Mouse (Mus musculus) liver, embryonic 14.5 days (tissue): ENCODE data around the gene Sdk1. TPM values are rescaled to one million over a fixed set of nuclear protein-coding genes. Genes with fewer than 3 reads are reported as not detected.

Experiments used
- ATAC-seq: fragments of 200-750 bp; cut with Nextera tagmentation; 2 replicates; pipeline ENCODE4 v1.8.0; 2017; ENCODE audit warnings: moderate number of reproducible peaks, mild to moderate bottlenecking, moderate library complexity; ENCODE audit not compliant: insufficient read depth
- DNase-seq, 3 experiments: peaks; one replicate each; pipeline ENCODE4 v3.0.0-alpha.2; 2012 to 2013; ENCODE audit warnings: low read depth in 3 of 3, low spot score in 3 of 3
- H3K27ac ChIP-seq: fragments of 300-500 bp; sonication (generic); 2 replicates; pipeline ENCODE4 v1.5.1; 2014; ENCODE audit warnings: moderate library complexity, mild to moderate bottlenecking, control low read depth, inconsistent platforms
- H3K27me3 ChIP-seq: fragments of 300-500 bp; sonication (generic); 2 replicates; pipeline ENCODE4 v1.6.1; 2014; ENCODE audit warnings: mild to moderate bottlenecking, low read length, moderate library complexity; ENCODE audit not compliant: control insufficient read depth, insufficient read depth
- H3K36me3 ChIP-seq: fragments of 300-500 bp; sonication (generic); replicated peaks from 2 replicates; pipeline ENCODE4 v1.6.1; 2014; ENCODE audit warnings: low read depth; ENCODE audit not compliant: control insufficient read depth, insufficient read depth
- H3K4me1 ChIP-seq, 2 experiments: fragments of 200-500 bp in 1 of 2; fragments of 300-500 bp in 1 of 2; sonication (generic) in 1 of 2; replicated peaks; 2 replicates each; pipeline ENCODE4 v1.6.1; 2012 to 2014; ENCODE audit warnings: antibody characterized with exemption in 1 of 2, inconsistent platforms in 1 of 2, low read length in 1 of 2; ENCODE audit not compliant: control insufficient read depth in 2 of 2, insufficient read depth in 2 of 2
- H3K4me2 ChIP-seq: fragments of 300-500 bp; sonication (generic); 2 replicates; pipeline ENCODE4 v1.6.1; 2014; ENCODE audit warnings: low read depth, mild to moderate bottlenecking, control low read depth, moderate library complexity
- H3K4me3 ChIP-seq, 2 experiments: fragments of 200-500 bp in 1 of 2; fragments of 300-500 bp in 1 of 2; sonication (generic) in 1 of 2; 2 replicates each; pipeline ENCODE4 v1.5.1; 2012 to 2014; ENCODE audit warnings: low read depth in 2 of 2, low read length in 2 of 2, mild to moderate bottlenecking in 2 of 2, control low read depth in 1 of 2, inconsistent platforms in 1 of 2, moderate library complexity in 1 of 2; ENCODE audit not compliant: insufficient read depth in 1 of 2
- H3K9ac ChIP-seq: fragments of 300-500 bp; sonication (generic); replicated peaks from 2 replicates; pipeline ENCODE4 v1.6.1; 2014; ENCODE audit warnings: mild to moderate bottlenecking, control low read depth, moderate library complexity
- H3K9me3 ChIP-seq: fragments of 300-500 bp; sonication (generic); 2 replicates; pipeline ENCODE4 v1.6.1; 2016; ENCODE audit warnings: low read length, mixed read lengths; ENCODE audit not compliant: control insufficient read depth
- CTCF ChIP-seq: IDR thresholded peaks from 2 replicates; pipeline ENCODE4 v1.5.1; 2016; ENCODE audit warnings: antibody characterized with exemption, low read depth, control low read depth
- EP300 ChIP-seq: IDR thresholded peaks from 2 replicates; pipeline ENCODE4 v1.6.1; 2016; ENCODE audit warnings: antibody characterized with exemption, low read depth
- WGBS: fragments of 180-500 bp; shearing (Covaris S2); extraction: QIAGEN DNeasy Blood & Tissue Kit; methylation state at CpG from one replicate; pipeline ENCODE4 v1.1.7; 2014; ENCODE audit not compliant: insufficient replicate concordance; 5-methylcytosine and 5-hydroxymethylcytosine counted together
- polyA plus RNA-seq, 2 experiments: library from polyadenylated mRNA; depleted of rRNA in 1 of 2; stranded (reverse) in 1 of 2; unstranded in 1 of 2; fragments of >200 nt; fragmentation: Nextera tagmentation in 1 of 2; extraction: Ambion mirVana in 1 of 2; gene quantifications; 2 replicates each; pipeline versions ENCODE4 v1.2.1 to v1.2.3; 2012 to 2014

Sdk1 gene
- polyA plus RNA-seq, 2 experiments = 0.01 to 0.25 TPM

DNA sequence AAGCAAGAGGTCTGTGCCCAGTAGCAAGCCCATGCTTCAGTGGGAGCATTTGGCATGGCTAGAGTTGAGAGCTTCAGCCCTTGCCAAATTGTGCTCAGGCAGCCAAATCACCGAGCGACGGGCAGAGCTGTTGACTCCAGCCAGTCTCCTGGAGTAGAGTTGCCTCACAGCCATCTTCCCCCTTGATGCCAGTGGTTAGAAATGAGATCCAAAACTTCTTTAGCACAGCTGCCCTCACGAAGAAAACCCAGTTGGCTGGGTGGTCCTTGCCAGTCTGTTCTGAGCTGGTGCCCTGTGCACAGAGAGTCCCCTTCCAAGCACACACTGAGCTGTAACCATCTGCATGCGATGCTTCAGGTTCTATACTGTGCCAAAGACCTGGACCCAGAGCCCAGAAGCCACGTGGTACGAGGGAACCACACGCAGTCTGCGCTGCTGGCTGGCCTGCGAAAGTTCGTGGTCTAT, 855.1 kb downstream of the Sdk1 start:
- H3K4me3 ChIP-seq = no peak overlapping the region
- ATAC-seq = no peak
- no peak overlapping the region for H3K27ac ChIP-seq
- no peak overlapping the region for H3K9ac ChIP-seq
- no peaks in the 10 kb centered on the region for H3K4me1 ChIP-seq
- no peak for DNase-seq
- no peaks in the 10 kb centered on the region for H3K9me3 ChIP-seq
- H3K27me3 ChIP-seq = no peaks in the 10 kb centered on the region
- TF ChIP-seq CTCF (no peak), EP300 (no peak)
- 72% methylated on average over 11 of the region's 11 CpGs for WGBS
- no peak overlapping the region for H3K4me2 ChIP-seq
- H3K36me3 ChIP-seq = no peaks in the 10 kb centered on the region

DNA sequence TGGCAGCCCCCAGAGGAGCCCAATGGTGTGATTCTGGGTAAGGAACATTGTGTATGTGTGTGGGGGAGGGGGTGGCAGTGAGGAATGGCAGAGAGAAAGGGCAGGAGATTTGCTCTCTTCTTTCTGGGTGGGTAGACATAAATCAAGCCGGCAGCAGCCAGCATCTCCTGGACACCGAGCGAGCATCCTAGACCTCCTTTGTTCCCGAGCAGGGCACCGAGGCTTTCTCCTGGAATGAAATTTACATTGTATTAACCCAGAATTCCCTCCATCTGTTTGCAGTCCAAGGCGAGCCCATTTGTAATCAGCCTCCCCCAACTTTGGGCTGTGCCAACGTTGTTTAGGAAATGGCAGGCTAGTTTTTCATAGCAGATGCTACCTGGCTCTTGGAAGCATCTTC, 858.9 kb downstream of the Sdk1 start:
- no peaks in the 10 kb centered on the region for H3K4me1 ChIP-seq
- no peak overlapping the region for H3K9ac ChIP-seq
- H3K9me3 ChIP-seq = no peaks in the 10 kb centered on the region
- H3K4me2 ChIP-seq = no peak overlapping the region
- TF ChIP-seq EP300 (no peak), CTCF (no peak)
- ATAC-seq (no peak), DNase-seq (no peak)
- H3K27ac ChIP-seq = no peak overlapping the region
- no peaks in the 10 kb centered on the region for H3K36me3 ChIP-seq
- no peaks in the 10 kb centered on the region for H3K27me3 ChIP-seq
- no peak overlapping the region for H3K4me3 ChIP-seq
- 68% methylated on average over 7 of the region's 7 CpGs for WGBS

DNA sequence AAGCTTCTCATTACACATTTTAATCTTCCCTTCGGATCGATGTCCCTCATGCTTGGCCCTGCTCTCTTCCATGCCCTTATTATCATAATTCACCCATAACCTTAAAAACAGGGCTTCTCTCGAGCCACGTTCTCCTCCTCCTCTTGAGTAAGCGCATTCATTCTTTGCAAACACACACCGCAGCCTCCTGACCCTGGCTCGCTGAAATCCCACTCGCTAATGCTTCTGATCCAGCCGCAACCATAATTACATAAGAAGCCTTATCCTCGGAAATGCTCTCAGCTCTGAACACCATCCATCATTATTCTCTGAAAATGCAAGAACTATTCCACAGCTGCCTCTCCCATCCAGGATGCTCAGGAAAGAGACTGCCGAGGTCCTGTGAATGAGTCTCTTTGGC, 866.1 kb downstream of the Sdk1 start:
- Histone ChIP-seq H3K4me3 (no peak overlapping the region), H3K27ac (no peak overlapping the region), H3K4me2 (no peak overlapping the region), H3K9me3 (no peaks in the 10 kb centered on the region), H3K36me3 (no peaks in the 10 kb centered on the region), H3K4me1 (no peaks in the 10 kb centered on the region), H3K9ac (no peak overlapping the region), H3K27me3 (no peaks in the 10 kb centered on the region)
- no peak for TF ChIP-seq EP300
- no peak for TF ChIP-seq CTCF
- WGBS = 74% methylated on average over 11 of the region's 11 CpGs
- ATAC-seq (no peak), DNase-seq (no peak)

DNA sequence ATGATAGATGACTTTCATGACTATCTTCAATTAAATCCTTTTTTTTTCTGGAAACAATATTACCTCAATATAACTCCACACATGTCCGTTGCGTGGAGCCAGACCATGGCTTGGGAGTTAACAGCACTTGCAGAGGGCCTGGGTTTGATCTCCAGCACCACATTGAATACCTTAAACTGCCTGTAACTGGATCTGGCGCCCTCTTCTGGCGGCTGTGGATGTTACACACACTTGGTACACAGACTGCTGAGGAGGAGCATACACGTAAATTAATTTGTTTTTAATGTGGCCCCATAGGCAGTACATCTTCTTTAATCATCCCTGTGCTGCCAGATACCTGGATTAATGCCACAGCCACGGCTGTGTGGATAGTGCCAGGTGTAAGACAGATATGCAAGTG, 870.7 kb downstream of the Sdk1 start:
- WGBS = 60% methylated on average over 6 of the region's 6 CpGs
- no peak overlapping the region for H3K4me2 ChIP-seq
- no peak for DNase-seq
- ATAC-seq = no peak
- H3K27ac ChIP-seq = no peak overlapping the region
- H3K4me3 ChIP-seq = no peak overlapping the region
- no peaks in the 10 kb centered on the region for H3K27me3 ChIP-seq
- H3K9me3 ChIP-seq = no peaks in the 10 kb centered on the region
- H3K36me3 ChIP-seq = no peaks in the 10 kb centered on the region
- no peaks in the 10 kb centered on the region for H3K4me1 ChIP-seq
- TF ChIP-seq CTCF (peak; percentile 25), EP300 (no peak)
- H3K9ac ChIP-seq = no peak overlapping the region

DNA sequence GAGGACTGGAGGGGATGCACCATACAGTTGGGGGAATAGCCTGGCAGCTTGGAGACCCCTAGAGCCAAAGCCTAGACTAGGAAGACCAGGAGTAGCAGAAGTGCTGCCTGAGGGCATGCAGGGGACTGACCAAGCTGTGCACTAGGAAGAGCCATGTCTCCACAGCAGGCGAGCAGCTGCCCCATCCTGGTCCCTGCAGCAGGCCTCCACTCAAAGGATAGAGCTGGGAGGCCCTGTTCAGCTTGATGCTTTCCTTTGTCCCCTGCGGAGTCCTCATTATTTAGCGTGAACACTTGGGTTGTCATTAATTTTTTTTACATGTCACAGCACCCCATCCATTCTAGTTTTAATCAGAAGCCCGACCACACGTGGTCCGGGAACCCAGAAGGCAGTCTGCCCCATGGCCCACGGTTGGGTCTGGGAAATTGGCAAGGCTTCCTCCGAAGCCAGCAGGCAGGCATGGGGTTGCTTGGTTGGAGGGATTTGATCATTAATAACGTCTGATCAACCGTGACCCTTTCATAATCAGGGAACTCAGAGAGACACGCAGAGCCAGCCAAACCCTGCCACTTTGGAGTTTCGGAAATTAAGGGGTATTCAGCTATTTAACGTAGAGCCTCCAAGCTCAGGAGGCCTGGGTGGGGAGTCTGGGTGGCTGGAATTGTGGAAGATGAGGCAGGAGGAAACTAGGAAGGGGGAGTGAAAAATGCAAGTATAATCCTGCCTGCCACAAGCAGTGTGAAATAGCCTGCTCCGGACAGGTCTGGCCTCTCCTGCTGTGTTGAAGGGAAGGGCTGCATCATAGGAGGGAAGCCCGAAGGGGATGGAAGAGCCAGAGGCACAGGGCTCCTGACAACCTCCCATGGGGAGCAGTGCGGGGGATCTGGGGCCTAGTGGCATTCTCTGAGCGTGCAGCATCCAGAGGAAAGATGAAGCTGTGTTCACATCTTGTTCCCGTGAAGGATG, 872.2 kb downstream of the Sdk1 start:
- H3K9me3 ChIP-seq = no peaks in the 10 kb centered on the region
- no peaks in the 10 kb centered on the region for H3K36me3 ChIP-seq
- 46% methylated on average over 18 of the region's 18 CpGs for WGBS
- H3K27ac ChIP-seq = no peak overlapping the region
- TF ChIP-seq EP300 = no peak
- TF ChIP-seq CTCF = no peak
- H3K4me1 ChIP-seq = no peaks in the 10 kb centered on the region
- no peak overlapping the region for H3K4me3 ChIP-seq
- H3K4me2 ChIP-seq = no peak overlapping the region
- no peaks in the 10 kb centered on the region for H3K27me3 ChIP-seq
- no peak overlapping the region for H3K9ac ChIP-seq
- no peak for DNase-seq
- ATAC-seq = no peak
